Comparison of ENCODE assay signal across 8 mouse cellular contexts in the genomic region with DNA sequence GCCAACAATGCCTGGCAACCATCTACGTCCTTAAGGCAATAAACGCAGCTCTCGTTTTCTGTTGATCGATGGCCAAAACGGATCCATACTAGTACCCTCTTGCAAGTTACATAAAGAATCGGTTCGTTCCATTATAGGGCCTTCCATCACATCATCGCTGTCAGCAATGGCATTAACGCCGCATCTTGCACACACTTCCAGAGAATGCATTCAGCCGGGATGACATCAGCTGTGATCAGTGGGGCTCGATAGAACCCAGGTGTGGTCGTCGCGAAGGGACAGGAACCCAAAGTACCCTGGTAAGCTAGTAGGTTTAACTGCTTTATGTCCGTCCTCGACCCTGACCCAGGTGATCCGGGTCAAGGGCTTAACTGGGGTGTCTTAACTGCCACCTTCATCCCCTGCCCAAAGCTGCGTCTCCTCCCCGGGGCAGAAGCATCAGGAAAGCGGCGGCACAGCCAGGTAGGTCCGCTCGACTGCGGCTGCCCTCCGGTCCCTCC. TPM values are rescaled to one million over a fixed set of nuclear protein-coding genes. Genes with fewer than 3 reads are reported as not detected.
DNase-seq lines count a peak whose midpoint lies in the region; ATAC-seq and TF ChIP-seq lines count a peak whose summit lies in the region.

No protein-coding gene starts in this region.

- H3K4me1 ChIP-seq in heart, embryonic 10.5 days, result peaks cover 22% of the 10 kb centered on the region
- peaks cover 19% of the 10 kb centered on the region for H3K4me1 ChIP-seq in bone marrow macrophage, adult 2 months (ENCODE audit: control insufficient read depth, insufficient read depth, low read length)
- H3K4me1 ChIP-seq in forebrain, embryonic 15.5 days, result peaks cover 26% of the 10 kb centered on the region
- H3K4me1 ChIP-seq in limb, embryonic 11.5 days (ENCODE audit: control insufficient read depth, insufficient read depth, low read length), result 0 out of 2 replicates have a peak, but pooled peaks cover 3% of the 10 kb centered on the region
- peaks cover 20% of the 10 kb centered on the region for H3K4me1 ChIP-seq in neural tube, embryonic 15.5 days

- H3K4me2 ChIP-seq in forebrain, embryonic 15.5 days (replicated peaks), result peak overlapping the region; percentile 57
- H3K4me2 ChIP-seq in limb, embryonic 11.5 days (ENCODE audit: low read depth, severe bottlenecking), result peak overlapping the region; percentile 51
- H3K4me2 ChIP-seq in neural tube, embryonic 15.5 days, result peak overlapping the region; percentile 62

- TF ChIP-seq POLR2A in bone marrow macrophage, adult 2 months (IDR thresholded peaks at IDR 0.05; ENCODE audit: borderline replicate concordance, low read depth, low read length), result no peak

- H3K27me3 ChIP-seq in heart, embryonic 10.5 days (ENCODE audit: insufficient read depth, poor library complexity, severe bottlenecking), result no peaks in the 10 kb centered on the region
- no peaks in the 10 kb centered on the region for H3K27me3 ChIP-seq in forebrain, embryonic 15.5 days
- H3K27me3 ChIP-seq in limb, embryonic 11.5 days (ENCODE audit: control insufficient read depth, insufficient read depth, low read length), result no peaks in the 10 kb centered on the region
- H3K27me3 ChIP-seq in neural tube, embryonic 15.5 days (replicated peaks), result no peaks in the 10 kb centered on the region

- peak overlapping the region; percentile 92 for H3K4me3 ChIP-seq in heart, embryonic 10.5 days
- H3K4me3 ChIP-seq in bone marrow macrophage, adult 2 months (ENCODE audit: insufficient read depth, low read length), result peak overlapping the region; percentile 94
- H3K4me3 ChIP-seq in forebrain, embryonic 15.5 days, result peak overlapping the region; percentile 87
- peak overlapping the region; percentile 99 for H3K4me3 ChIP-seq in limb, embryonic 11.5 days (ENCODE audit: low read depth, low read length)
- peak overlapping the region; percentile 81 for H3K4me3 ChIP-seq in neural tube, embryonic 15.5 days (replicated peaks)

- no peaks in the 10 kb centered on the region for H3K9me3 ChIP-seq in heart, embryonic 10.5 days
- H3K9me3 ChIP-seq in forebrain, embryonic 15.5 days, result no peaks in the 10 kb centered on the region
- no peaks in the 10 kb centered on the region for H3K9me3 ChIP-seq in limb, embryonic 11.5 days (ENCODE audit: control insufficient read depth, low read length)
- H3K9me3 ChIP-seq in neural tube, embryonic 15.5 days (replicated peaks), result no peaks in the 10 kb centered on the region

- TF ChIP-seq CTCF in bone marrow macrophage, adult 2 months (IDR thresholded peaks at IDR 0.05; ENCODE audit: low read depth, low read length), result no peak

- under 1% methylated on average over 26 of the region's 26 CpGs for WGBS in heart, embryonic 10.5 days
- 0% methylated on average over 26 of the region's 26 CpGs for WGBS in forebrain, embryonic 15.5 days
- under 1% methylated on average over 26 of the region's 26 CpGs for WGBS in limb, embryonic 11.5 days
- under 1% methylated on average over 26 of the region's 26 CpGs for WGBS in neural tube, embryonic 15.5 days

- intact Hi-C loops in gastrocnemius, postnatal 36 days (cut with DNase I), result no loop called here

- H3K36me3 ChIP-seq in heart, embryonic 10.5 days, result peaks cover 36% of the 10 kb centered on the region
- H3K36me3 ChIP-seq in forebrain, embryonic 15.5 days, result peaks cover 31% of the 10 kb centered on the region
- H3K36me3 ChIP-seq in limb, embryonic 11.5 days (ENCODE audit: control insufficient read depth, insufficient read depth, low read length), result peaks cover 19% of the 10 kb centered on the region
- peaks cover 26% of the 10 kb centered on the region for H3K36me3 ChIP-seq in neural tube, embryonic 15.5 days

- peak; percentile 82 for DNase-seq in heart, embryonic 10.5 days (ENCODE audit: low spot score)
- no peak for DNase-seq in heart, adult 8-10 months (ENCODE audit: low spot score)
- DNase-seq in 3T3-L1 (ENCODE audit: low read depth, low spot score), result peak; percentile 61
- peak; percentile 61 for DNase-seq in limb, embryonic 11.5 days (ENCODE audit: low spot score)
- no peak for DNase-seq in gastrocnemius, postnatal 36 days

- ATAC-seq in forebrain, embryonic 15.5 days (replicated peaks), result peak; percentile 30; the same call in 1 of the 2 replicates
- ATAC-seq in limb, embryonic 11.5 days (ENCODE audit: insufficient number of reproducible peaks, low FRiP score, low TSS enrichment, low read depth), result peak; percentile 7; the same call in 1 of the 2 replicates
- ATAC-seq in neural tube, embryonic 15.5 days (ENCODE audit: low FRiP score), result peak; percentile 32

- H3K27ac ChIP-seq in heart, embryonic 10.5 days, result peak overlapping the region; percentile 99
- H3K27ac ChIP-seq in bone marrow macrophage, adult 2 months (ENCODE audit: insufficient read depth, low read depth, low read length), result peak overlapping the region; percentile 60
- peak overlapping the region; percentile 82 for H3K27ac ChIP-seq in forebrain, embryonic 15.5 days (replicated peaks)
- H3K27ac ChIP-seq in limb, embryonic 11.5 days (replicated peaks; ENCODE audit: low read depth, low read length), result peak overlapping the region; percentile 90
- peak overlapping the region; percentile 79 for H3K27ac ChIP-seq in neural tube, embryonic 15.5 days (replicated peaks)

- peak overlapping the region; percentile 72 for H3K9ac ChIP-seq in forebrain, embryonic 15.5 days (replicated peaks)
- peak overlapping the region; percentile 98 for H3K9ac ChIP-seq in limb, embryonic 11.5 days (ENCODE audit: low read length)
- peak overlapping the region; percentile 75 for H3K9ac ChIP-seq in neural tube, embryonic 15.5 days (replicated peaks)

RNA-seq across cellular contexts. Expression of gene Kpna2, which starts 0.6 kb away (rescaled TPM):
- polyA plus RNA-seq in heart, embryonic 10.5 days (2016; fragmentation: Nextera tagmentation; extraction: Ambion mirVana), result 431 and 488 TPM in 2 replicates
- 10 to 100 TPM; 53.9 to 86.8 (median 74.8) TPM for total RNA-seq in heart, adult 8-10 months (2022)
- 72.2 and 79.5 TPM in 2 replicates for polyA plus RNA-seq in bone marrow macrophage, adult 2 months (2012; ENCODE audit: insufficient read depth, insufficient read length, missing spikeins)
- polyA plus RNA-seq in forebrain, embryonic 15.5 days (2015; fragmentation: Nextera tagmentation; extraction: Ambion mirVana), result 262 and 282 TPM in 2 replicates
- 624 and 640 TPM in 2 replicates for polyA plus RNA-seq in limb, embryonic 11.5 days (2014; fragmentation: Nextera tagmentation; extraction: Ambion mirVana)
- polyA plus RNA-seq in neural tube, embryonic 15.5 days (2015; fragmentation: Nextera tagmentation; extraction: Ambion mirVana), result 120 and 190 TPM in 2 replicates
- total RNA-seq in gastrocnemius, postnatal 36 days (2021), result 10 to 100 TPM; 14.4 to 16.7 TPM

RNA-seq across cellular contexts. Expression of gene 1810010H24Rik, which starts 26.8 kb away (rescaled TPM):
- polyA plus RNA-seq in heart, embryonic 10.5 days (2016; fragmentation: Nextera tagmentation; extraction: Ambion mirVana), result 1.7 and 2.0 TPM in 2 replicates
- 1 to 10 TPM; 1.7 to 2.7 (median 2.1) TPM for total RNA-seq in heart, adult 8-10 months (2022)
- not detected in 2 replicates for polyA plus RNA-seq in bone marrow macrophage, adult 2 months (2012; ENCODE audit: insufficient read depth, insufficient read length, missing spikeins)
- 4.0 and 5.7 TPM in 2 replicates for polyA plus RNA-seq in forebrain, embryonic 15.5 days (2015; fragmentation: Nextera tagmentation; extraction: Ambion mirVana)
- polyA plus RNA-seq in limb, embryonic 11.5 days (2014; fragmentation: Nextera tagmentation; extraction: Ambion mirVana), result 1.5 TPM in 2 replicates
- 6.6 and 7.6 TPM in 2 replicates for polyA plus RNA-seq in neural tube, embryonic 15.5 days (2015; fragmentation: Nextera tagmentation; extraction: Ambion mirVana)
- total RNA-seq in gastrocnemius, postnatal 36 days (2021), result 1 to 10 TPM in 1 of 2 experiments, under 1 TPM in 1; 0.64 to 1.3 TPM

Comparison
In these comparisons a context has a peak if more than half of its experiments do, and no peak if none do; other contexts are left out.
1. DNase-seq: peak in heart, embryonic 10.5 days (single experiment), 3T3-L1 (single experiment) and limb, embryonic 11.5 days (single experiment); none in heart, adult 8-10 months (single experiment) and gastrocnemius, postnatal 36 days (0 of 2).
2. Peak in every context shown above with its lines, with median percentiles within 50 percentile points of each other: H3K27ac ChIP-seq, H3K4me3 ChIP-seq, ATAC-seq, H3K4me2 ChIP-seq and H3K9ac ChIP-seq.